Mouse (Mus musculus) cortical plate, adult 2 months (tissue): ENCODE measurements around the gene Hps1.

ENCODE experiments used
- CTCF ChIP-seq: fragments of 200-500 bp; IDR thresholded peaks from 2 replicates; pipeline ENCODE4 v1.5.1; 2011; ENCODE audit warnings: mild to moderate bottlenecking, control low read depth, low read length; ENCODE audit not compliant: insufficient read depth; ENCODE audit errors: extremely low read depth
- POLR2A ChIP-seq: fragments of 200-500 bp; IDR thresholded peaks from 2 replicates; pipeline ENCODE4 v1.6.1; 2011; ENCODE audit warnings: mild to moderate bottlenecking, low read length, control low read depth; ENCODE audit not compliant: insufficient read depth; ENCODE audit errors: extremely low read depth

DNA sequence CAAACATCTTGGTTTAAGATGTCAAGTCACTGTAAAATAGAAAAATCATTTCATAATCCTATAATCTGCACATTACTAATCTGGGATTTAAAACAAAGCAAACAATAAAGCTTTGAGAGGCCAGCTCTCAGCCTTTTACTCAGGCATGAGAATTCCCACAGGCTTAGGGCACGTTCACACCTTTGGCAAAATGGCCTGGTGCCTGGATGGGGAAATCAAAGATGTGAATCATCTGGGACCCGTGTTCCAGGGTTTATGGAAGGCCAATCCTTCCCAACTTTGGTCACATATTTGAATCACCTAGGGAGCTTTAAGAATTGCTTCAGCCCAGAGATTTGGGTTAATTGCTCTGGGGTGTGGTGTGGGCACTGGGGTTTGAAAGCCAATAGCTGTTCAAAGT lies 18.1 kb upstream of the Hps1 start:
- TF ChIP-seq CTCF = no peak
- no peak for TF ChIP-seq POLR2A
